Mouse (Mus musculus) thymus, adult 2 months (tissue): Measurements from ENCODE around the gene E130218I03Rik. TPM values are rescaled to one million over a fixed set of nuclear protein-coding genes. Genes with fewer than 3 reads are reported as not detected.

Experiments used
- DNase-seq: peaks from one replicate; pipeline ENCODE4 v3.0.0; 2021
- H3K27ac ChIP-seq: fragments of 200-500 bp; 2 replicates; pipeline ENCODE4 v1.5.1; 2012; ENCODE audit warnings: low read length, control low read depth; ENCODE audit not compliant: control insufficient read depth, insufficient read depth
- H3K27me3 ChIP-seq: fragments of 200-500 bp; 2 replicates; pipeline ENCODE4 v1.6.1; 2012; ENCODE audit warnings: mild to moderate bottlenecking, low read length, moderate library complexity, mixed read lengths; ENCODE audit not compliant: control insufficient read depth, insufficient read depth
- H3K36me3 ChIP-seq: fragments of 200-500 bp; 2 replicates; pipeline ENCODE4 v1.6.1; 2012; ENCODE audit warnings: mild to moderate bottlenecking, low read length, moderate library complexity; ENCODE audit not compliant: control insufficient read depth, insufficient read depth
- H3K4me1 ChIP-seq: fragments of 200-500 bp; replicated peaks from 2 replicates; pipeline ENCODE4 v1.6.1; 2012; ENCODE audit warnings: low read length; ENCODE audit not compliant: control insufficient read depth, insufficient read depth
- H3K4me3 ChIP-seq: fragments of 200-500 bp; 2 replicates; pipeline ENCODE4 v1.5.1; 2012; ENCODE audit warnings: mild to moderate bottlenecking, low read length, control low read depth, moderate library complexity; ENCODE audit not compliant: control insufficient read depth, insufficient read depth
- CTCF ChIP-seq: fragments of 200-500 bp; IDR thresholded peaks from 2 replicates; pipeline ENCODE4 v1.5.1; 2012; ENCODE audit warnings: mild to moderate bottlenecking, control low read depth, low read length, moderate library complexity, borderline replicate concordance; ENCODE audit not compliant: control insufficient read depth, poor library complexity, insufficient read depth; ENCODE audit errors: extremely low read depth
- POLR2A ChIP-seq: fragments of 200-500 bp; IDR thresholded peaks from 2 replicates; pipeline ENCODE4 v1.6.1; 2012; ENCODE audit warnings: mild to moderate bottlenecking, low read length, control low read depth, moderate library complexity; ENCODE audit not compliant: control insufficient read depth, poor library complexity, insufficient read depth; ENCODE audit errors: extremely low read depth
- WGBS: fragments of 180-500 bp; shearing (Covaris S2); methylation state at CpG from one replicate; pipeline ENCODE4 v1.1.7; 2018; 5-methylcytosine and 5-hydroxymethylcytosine counted together
- polyA plus RNA-seq: library from polyadenylated mRNA; depleted of rRNA; stranded (reverse); fragments of >200 nt; gene quantifications from 2 replicates; pipeline ENCODE4 v1.2.3, GENCODE M21; 2012

E130218I03Rik gene
- polyA plus RNA-seq, 1 experiment = not detected

DNA sequence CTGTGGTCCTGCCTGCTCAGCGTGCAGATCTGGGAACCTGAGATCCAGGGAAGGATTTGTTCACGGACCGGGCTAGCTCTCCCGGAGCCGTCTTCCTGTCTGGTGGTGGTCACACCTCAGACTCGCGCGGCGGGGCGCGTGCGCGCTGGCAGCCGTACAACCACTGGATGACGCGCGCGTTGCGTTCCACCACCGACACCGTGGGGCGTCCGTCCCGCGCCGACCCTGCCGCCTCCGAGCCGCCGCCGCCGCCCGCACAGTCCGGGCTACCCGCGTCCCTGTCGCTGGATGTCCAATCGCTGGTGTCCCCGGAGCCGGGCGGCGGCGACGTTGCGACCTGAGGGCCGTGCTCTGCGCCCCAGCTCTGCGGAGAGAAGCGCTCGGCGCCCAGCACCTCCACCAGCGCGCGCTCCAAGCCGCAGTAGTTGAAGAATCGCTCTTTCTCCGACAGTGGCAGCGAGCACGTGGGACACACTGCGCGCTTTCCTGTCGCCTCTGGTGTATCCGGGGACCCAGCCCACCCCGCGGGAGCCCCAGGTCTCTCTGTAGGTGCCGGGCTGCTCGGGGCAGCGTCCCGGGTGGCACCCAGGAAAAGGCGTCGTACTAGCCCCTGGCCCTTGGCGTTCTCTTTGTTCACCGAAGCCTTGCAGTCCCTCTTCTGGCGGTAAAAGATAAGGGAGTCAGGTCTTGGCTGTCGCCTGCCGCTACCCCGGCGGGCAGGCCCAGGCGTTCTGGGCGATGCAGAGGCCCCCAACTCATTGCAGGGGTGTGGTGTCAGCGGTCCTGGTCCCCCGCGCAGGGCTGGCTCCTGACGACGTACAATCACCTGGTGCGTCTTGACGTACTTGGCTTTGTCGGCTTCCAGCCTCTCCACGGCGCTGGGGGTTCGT lies 8.0 kb downstream of the E130218I03Rik start:
- peak; percentile 37 for DNase-seq
- no peak overlapping the region for H3K27ac ChIP-seq
- H3K4me1 ChIP-seq = peaks cover 38% of the 10 kb centered on the region
- 12% methylated on average over 91 of the region's 91 CpGs for WGBS
- H3K27me3 ChIP-seq = peaks cover 2% of the 10 kb centered on the region; the same call in 1 of the 2 replicates
- peak overlapping the region; percentile 35 for H3K4me3 ChIP-seq
- TF ChIP-seq POLR2A (no peak), CTCF (0 out of 2 replicates have a peak, but pooled peaks have one; percentile 8)
- H3K36me3 ChIP-seq = no peaks in the 10 kb centered on the region

DNA sequence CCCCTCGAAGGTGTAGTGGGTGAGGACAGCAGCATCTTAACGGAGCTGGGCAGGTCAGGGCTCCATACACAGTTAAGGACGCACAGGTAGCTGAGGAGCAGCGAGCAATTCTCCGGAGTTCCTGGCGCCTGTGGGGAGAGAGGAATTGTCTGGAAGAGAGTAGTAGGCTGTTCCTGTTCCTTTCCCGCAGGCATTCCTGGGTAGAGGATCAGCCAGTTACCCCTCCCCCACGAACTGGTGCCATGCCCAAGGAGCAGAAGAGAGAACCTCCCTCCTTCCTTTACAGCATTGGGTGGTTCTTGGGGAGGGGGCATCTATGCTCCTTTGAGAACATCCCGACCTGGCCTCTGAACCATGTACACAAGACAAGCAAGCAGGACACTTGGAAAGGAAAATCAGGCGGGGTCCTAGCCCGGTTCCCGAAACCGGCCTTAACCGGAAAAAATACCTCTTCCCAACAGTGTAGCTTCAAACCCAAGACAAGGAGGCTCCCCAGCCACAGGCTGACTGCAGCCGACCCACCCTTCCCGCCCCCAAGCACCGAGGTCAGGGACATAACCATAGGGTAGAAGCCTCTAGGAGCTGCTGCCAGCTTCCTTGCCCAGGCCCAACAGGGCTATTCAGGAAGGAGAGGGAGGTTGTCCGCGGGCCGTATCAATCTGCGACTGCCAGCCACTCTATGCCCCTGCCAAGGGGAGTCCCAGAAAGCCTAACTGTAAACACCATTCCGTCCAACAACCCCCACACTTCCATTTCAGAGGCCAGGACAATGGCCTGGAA lies 8.9 kb downstream of the E130218I03Rik start:
- no peak for DNase-seq
- Histone ChIP-seq H3K27me3 (peaks cover 2% of the 10 kb centered on the region; the same call in 1 of the 2 replicates), H3K27ac (no peak overlapping the region), H3K36me3 (no peaks in the 10 kb centered on the region), H3K4me1 (peaks cover 39% of the 10 kb centered on the region), H3K4me3 (no peak overlapping the region)
- WGBS = 52% methylated on average over 22 of the region's 22 CpGs
- TF ChIP-seq POLR2A (no peak), CTCF (no peak)

DNA sequence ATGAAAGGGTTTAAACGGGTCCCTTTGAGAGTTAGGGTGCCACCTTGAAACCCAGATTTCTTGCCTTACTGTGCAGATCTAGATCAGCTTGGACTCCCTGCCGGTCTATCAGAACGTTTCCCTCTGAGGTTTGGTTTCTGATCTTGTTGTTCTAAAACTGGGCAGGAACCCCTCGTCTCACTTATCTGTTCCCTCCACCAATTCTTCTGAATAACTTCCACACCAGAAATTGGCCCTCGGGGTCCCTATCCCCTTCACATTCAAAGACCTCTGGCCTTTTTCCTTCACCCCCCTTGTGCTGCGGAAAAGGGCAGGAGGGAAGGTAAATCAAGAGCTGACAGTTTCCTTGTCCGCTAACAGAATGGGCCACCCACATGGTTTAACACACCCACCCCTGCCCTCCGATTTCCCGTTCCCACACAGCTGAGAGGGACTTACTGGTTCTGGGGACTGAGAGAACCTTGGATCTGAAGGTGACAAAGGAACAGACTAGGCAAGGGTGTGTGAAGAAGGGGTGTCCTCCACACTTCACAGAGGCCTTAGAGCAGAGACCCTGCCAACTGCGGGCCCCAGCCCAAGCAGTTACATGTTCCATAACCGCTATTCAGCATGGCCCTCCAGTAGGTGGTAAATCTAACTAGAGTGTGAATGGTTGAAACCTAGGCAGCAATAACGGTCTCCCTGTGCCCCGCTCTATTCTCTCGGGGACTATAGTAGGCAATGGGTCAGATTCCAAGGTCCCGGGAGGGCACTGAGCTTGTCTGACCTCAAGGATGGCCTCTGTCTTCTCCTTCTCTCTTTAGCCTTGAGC lies 9.7 kb downstream of the E130218I03Rik start:
- no peak overlapping the region for H3K27ac ChIP-seq
- peaks cover 43% of the 10 kb centered on the region for H3K4me1 ChIP-seq
- H3K4me3 ChIP-seq = no peak overlapping the region
- no peaks in the 10 kb centered on the region for H3K36me3 ChIP-seq
- WGBS = 61% methylated on average over 15 of the region's 15 CpGs
- H3K27me3 ChIP-seq = peaks cover 2% of the 10 kb centered on the region; the same call in 1 of the 2 replicates
- no peak for DNase-seq
- TF ChIP-seq CTCF = no peak
- no peak for TF ChIP-seq POLR2A

DNA sequence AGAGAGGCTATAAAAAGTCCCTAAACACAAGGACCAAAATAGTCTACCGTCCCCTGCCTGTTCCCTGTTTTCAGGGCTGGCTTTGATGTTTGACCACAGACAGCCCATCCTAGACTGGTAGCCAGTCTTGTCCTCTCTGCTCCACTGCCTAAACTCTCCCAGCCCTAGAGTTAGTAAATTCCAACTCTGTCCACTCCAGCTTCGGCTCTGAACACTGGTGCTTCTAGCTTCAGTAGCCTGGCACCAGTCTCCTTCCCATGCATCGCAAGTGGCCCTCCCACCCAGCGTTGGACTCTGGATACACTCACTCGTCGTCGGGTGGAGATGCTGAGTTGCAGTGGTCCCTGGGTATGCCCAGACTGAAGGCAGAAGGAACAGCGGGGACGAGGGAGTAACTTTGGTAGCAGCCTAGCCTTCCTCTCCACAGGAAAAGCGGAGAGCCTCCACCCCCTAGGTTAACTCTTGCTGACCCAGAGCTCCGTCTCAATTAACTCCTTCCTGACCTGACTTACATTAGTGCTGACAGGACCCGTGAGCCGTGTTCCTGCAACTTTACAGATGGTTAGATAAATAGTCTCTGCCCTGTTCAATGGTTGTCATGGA lies 10.4 kb downstream of the E130218I03Rik start, which contains the start of gene Grrp1:
Gene Grrp1 (minus strand): TSS at position 385 of the 603 bp plus-strand sequence.
- H3K27ac ChIP-seq = no peak within 1 kb of the TSS
- H3K36me3 ChIP-seq = no peaks in the 10 kb centered on the region
- peaks cover 2% of the 10 kb centered on the region; the same call in 1 of the 2 replicates for H3K27me3 ChIP-seq
- H3K4me3 ChIP-seq = no peak within 1 kb of the TSS
- DNase-seq = no peak
- H3K4me1 ChIP-seq = peaks cover 46% of the 10 kb centered on the region
- TF ChIP-seq POLR2A (no peak), CTCF (no peak)
- 19% methylated on average over 13 of the region's 13 CpGs for WGBS

DNA sequence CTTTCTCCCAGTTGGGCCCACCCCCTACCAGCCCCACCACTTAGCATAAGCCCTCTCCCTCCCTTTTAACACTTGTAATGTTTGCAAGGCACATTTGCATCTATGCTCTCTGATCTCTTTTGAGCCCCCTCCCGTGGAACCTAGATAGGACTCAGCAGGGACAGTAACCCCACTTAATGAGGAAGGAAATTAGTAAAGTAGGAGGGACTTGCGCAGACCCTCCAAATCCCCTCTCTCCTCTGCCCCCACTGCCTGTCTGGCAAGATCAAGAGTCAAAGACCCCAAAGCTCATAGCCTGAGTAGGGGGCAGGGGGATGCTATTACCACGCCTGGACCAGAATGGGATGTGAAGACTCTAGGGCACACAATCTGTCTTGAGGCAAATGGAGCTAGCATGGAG lies 11.4 kb downstream of the E130218I03Rik start:
- Histone ChIP-seq H3K27me3 (peaks cover 2% of the 10 kb centered on the region; the same call in 1 of the 2 replicates), H3K36me3 (no peaks in the 10 kb centered on the region), H3K4me1 (peaks cover 44% of the 10 kb centered on the region), H3K27ac (no peak overlapping the region), H3K4me3 (no peak overlapping the region)
- no peak for TF ChIP-seq CTCF
- TF ChIP-seq POLR2A = no peak
- WGBS = 74% methylated on average over 3 of the region's 3 CpGs
- no peak for DNase-seq
